Mouse (Mus musculus) erythroid progenitor cell, adult 5-6 weeks (primary cell): ENCODE measurements around the gene Irgq. TPM values are rescaled to one million over a fixed set of nuclear protein-coding genes. Genes with fewer than 3 reads are reported as not detected.

ENCODE experiments used
- ATAC-seq: replicated peaks from 2 replicates; pipeline ENCODE4 v1.8.0; 2016; ENCODE audit warnings: moderate number of reproducible peaks, mild to moderate bottlenecking, moderate TSS enrichment, inconsistent platforms; ENCODE audit not compliant: poor library complexity, low FRiP score, severe bottlenecking
- total RNA-seq, 2 experiments: library from RNA; stranded (forward) in 1 of 2; stranded (reverse) in 1 of 2; fragments of 150-400 nt in 1 of 2; fragments of 186-747, 209-891 nt in 1 of 2; gene quantifications; 2 replicates each; pipeline versions ENCODE4 v1.2.3 to v1.2.4; 2015 to 2017; ENCODE audit warnings: low replicate concordance in 2 of 2

Gene Irgq
- total RNA-seq, 2 experiments from 2014 or later = 1.3 to 2.8 TPM

DNA sequence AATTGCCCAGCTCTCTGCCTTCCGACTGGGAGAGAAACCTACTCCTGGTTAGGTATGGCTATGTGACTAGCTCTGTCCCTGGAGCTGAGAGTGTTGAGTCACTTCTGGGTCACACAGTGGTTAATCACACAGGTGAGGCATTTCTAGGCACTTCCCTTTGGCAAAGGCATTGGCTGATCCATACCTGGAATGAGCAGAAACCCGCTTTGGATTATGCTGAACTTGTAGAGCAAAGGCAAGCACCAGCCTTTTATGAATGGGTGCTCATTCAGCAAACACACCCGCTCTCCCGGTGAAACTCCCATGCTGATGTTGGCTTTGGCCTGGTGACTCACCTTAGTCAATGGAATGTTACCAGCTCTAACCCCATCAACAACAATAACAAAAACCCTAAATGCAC is 9.2 kb downstream of the Irgq start:
- ATAC-seq = no peak

DNA sequence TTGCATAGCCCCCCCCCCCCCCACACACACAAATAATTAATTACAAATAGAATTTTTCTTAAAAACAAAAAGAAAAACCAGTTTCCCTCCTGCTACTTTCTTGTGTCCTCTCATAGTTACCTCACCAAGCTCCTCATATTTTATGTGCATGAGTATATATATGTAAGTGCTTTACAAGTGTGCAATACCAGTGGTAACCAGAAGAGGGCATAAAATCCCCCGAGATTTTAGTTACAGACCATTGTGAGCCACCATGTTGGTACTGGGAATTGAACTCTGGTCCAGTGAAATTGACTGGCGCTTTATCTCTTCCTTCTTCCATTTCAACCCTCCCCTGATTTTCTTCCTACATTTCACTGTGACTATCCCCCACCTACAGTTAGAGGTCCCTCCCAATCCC is 14.0 kb downstream of the Irgq start:
- ATAC-seq = no peak

DNA sequence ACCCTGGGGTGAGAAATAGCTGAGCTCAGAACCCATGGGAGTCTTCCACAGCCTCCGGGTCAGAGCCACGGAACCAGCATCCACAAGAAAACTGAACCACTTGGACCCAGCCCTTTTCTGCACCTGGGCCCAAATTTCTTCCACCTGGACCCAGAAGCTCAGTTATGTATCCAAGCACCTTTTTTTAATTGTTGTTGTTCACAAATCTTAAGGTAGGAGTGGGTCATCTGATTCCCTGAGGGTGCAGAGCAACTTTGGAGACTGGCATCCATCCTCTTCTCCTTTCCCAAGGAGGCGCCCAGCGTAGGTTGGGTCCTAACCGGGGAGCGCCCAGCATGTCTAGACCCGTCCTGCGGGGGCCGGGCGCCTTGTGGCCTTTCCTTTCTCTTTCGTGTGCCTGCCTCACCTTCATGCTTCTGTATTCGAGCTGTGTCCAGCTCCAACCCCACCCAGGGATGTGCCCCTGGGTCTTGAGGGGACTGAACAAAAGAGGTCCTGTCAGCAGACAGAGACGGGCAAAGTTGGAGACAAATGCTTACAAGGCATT is 15.7 kb downstream of the Irgq start, which contains the start of the genes Pinlyp and Xrcc1:
Gene Pinlyp (minus strand): TSS at position 51 of the 547 bp plus-strand sequence.
Gene Xrcc1 (plus strand): TSS at position 222 of the 547 bp plus-strand sequence.
- ATAC-seq = no peak

DNA sequence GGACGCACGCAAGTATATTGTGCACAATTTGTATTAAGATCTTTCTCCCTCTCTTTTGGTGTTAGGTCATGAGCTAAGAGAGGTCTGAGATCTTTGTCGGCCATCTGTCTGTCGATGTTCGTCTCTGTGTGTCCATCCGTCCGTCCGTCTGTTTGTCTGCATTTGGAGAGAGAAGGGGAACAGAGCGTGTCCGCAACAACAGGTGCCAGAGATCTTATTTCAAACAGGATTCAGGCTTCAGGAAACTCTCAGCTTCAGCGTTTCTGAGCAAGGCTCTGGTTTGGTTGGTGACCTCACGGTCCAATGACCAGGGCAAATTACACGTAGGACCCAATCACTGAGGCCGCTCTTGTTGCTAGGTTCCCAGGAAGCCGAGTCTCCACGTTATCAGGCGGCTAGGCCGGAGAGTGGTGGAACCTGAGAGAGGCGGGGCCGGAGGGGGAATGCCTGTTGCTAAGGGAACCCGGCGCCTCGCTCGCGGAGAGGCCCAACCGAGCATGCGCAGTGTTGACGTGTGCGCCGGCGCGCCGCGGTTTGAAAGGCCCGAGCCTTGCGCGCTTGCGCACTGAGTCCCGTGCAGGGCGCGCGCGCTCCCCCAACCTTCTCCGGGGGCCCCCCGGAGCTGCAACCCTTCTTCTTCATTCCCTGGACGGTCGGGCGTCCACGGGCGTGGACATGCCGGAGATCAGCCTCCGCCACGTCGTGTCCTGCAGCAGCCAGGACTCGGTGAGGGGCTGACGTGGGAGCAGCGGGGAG is 16.3 kb downstream of the Irgq start:
- ATAC-seq = peak; percentile 99

DNA sequence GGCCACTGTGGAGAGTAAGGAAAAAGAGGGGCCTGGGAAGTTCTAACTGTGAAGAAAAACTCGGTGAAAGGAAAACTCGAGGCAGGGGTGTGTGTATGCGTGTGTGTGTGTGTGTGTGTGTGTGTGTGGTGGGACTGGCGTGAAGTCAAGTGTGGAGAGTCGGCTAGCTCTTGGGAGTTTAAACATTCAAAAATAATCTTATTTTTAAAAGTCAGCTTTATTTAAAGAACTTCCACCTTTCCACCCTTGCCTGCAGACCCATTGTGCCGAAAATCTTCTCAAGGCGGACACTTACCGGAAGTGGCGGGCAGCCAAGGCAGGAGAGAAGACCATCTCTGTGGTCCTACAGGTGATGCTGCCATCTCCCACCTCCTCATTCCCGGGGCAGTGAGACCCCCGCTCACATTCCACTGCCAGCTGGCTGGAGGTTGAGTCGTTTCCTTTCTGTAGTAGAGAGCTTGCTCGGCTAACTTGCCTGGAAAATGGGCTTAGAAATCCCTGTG is 17.1 kb downstream of the Irgq start:
- no peak for ATAC-seq

DNA sequence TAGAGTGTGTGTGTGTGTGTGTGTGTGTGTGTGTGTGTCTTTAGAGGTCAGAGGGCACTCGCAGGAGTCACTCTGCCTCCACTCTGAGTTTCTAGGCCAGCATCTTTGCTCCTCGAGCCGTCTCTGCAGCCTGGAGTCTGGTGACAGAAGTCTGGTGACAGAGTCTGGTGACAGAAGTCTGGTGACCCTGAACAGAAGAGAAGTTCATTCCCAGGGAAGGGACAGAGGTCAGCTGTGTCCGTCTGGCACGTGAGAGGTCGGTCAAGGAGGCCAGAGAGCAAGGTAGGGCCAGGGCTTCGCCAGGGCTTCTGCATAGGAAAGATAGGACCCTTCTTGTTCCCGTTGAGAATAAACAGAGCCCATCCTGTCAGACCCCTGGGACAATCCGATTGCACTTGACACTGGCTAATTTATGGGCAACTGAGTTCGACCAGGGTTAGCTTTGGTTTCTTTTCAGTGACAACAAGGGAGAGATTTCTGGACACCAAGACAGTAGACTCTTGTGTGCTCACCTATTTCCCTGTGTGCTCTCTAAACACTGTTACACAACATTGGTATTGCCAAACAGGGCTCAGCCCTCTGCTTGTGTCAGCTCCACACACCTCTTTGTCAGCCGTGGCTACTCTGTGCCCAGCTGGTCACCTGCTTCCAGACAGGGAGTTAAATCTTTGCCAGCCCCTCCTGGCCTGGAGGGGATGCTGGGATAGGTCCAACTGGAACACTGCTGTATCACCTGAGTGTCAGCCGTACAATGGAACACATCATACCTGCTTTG is 21.7 kb downstream of the Irgq start:
- no peak for ATAC-seq

DNA sequence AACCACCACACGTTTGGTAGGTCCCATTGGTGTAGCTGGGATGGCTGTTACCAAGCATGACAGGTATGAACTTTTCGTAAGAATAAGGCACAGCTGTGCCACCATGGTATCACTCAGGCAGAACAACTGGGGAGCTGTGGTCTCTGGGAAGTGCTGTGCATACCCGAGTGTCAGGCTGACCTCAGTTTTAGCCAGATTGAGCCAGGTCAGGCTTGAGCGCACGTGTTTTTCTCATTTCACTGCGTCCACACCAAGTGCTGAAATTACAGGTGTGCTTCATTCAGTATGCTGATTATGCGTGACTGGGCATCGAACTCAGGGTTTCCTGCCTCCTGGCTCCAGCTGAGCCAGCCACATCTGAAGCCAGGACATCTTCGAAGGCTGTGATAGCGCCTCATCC is 25.3 kb downstream of the Irgq start:
- no peak for ATAC-seq

DNA sequence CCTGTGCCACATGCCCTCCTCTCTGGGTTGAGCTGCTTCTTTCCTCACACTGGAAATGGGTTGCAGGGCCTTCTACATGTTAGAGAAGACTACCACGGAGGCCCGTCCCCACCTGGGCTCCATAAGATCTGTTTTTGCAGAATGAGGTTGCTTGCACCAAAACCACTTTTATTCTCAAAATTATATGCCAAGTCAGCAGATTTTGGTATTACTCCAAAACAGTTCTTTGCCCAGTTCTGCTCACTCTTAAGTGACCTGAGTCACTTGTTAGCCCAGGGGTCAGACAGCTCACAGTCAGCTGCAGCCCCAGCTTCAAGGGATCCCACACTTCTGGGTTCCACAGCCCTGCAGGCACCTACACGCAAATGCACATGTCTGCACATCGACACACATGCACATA is 31.0 kb downstream of the Irgq start:
- no peak for ATAC-seq

DNA sequence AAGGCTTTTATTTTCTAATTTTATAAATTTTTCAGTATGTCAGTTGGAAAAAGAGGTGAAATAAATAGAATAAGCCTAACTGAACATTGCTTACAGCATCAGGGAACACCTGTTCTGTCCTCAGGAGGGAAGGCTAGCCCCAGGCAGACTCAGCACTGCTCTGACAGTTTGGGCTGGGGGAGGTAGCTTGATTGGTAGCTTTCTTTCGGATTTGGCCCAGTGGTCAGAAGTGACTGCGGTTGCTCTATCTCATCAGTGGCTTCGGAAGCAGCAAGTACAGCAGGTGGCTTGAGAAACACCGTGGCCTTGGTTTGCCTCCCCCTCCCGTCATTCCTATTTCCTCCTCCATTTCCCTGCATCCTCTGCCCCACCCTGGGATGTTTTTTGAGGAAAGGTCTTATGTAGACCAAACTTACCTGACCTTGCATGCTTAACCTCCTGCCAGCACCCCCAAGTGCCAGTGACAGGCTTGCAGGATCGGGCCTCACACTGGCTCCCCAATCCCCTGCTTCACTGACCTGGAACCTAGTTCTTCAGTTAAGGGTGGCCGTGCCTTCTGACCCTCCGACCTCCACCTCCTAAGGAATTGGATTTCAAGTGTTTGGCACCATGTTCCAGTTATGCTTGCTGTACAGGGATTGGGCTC is 32.8 kb downstream of the Irgq start:
- ATAC-seq = no peak

DNA sequence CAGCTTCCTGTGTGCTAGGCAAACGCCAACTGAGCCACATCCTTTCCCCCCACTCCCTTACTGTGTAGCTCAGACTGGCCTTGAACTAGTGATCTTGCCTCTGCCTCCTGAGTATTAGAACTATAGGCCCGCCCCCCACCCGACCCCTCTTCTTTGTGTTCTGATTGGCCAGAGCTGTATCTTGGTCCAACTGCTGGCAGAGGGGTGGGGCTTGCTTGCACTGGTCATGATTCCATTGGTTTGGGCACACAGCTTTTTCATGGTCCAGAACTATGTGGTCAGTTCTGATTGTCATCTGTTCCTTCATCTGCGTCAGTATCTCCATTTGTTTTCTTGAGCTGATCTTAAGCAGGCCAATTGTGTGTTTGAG is 33.3 kb downstream of the Irgq start:
- no peak for ATAC-seq

DNA sequence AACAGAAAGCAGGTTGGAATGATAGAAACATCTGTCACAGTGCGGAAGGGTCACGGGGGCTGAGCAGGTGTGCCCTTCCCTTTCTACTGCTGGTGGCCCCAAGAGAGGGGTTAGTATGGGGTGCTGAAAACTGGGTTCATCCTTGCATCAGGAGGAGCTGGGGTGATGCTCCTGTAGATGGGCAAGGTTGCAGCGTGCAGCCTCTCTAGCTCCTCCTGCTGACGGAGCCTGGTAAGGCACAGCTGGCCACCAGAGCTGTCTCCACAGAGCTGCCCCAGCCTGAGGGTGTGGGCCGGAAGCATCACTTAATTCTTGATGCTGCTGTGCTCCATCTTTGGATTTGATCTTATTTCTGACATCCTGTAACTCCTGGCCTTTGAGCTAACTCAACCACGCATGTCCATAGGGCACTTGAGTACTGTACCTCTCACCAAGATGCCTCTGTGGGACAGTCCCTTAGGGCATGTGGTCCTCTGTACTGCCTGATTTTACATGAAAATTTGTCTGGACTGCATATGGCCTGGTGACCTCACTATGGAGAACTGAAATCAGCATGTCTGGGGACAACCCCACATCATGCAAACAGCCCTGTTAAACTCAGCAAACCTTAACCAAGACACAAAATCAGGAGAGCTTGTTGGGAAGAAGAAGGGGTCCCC is 34.2 kb downstream of the Irgq start:
- ATAC-seq = peak; percentile 82

DNA sequence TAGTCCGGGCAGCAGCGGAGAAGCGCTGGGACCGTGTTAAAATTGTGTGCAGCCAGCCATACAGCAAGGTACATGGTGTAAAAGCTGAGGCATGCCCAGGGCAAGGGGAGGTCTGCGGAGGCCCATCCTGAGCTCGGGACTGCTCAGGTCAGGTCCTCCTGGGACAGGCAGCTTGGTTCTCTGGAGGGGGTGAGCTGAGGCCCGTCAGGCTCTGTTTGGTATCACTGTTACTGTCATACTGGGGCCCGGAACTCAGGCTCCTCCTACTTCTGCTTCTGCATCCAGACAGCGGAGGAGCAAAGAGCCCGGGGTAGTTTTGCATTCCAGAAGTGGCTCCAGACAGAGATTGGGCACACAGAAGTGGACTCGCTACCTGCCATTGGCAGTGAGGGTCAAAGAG is 35.1 kb downstream of the Irgq start:
- ATAC-seq = no peak

DNA sequence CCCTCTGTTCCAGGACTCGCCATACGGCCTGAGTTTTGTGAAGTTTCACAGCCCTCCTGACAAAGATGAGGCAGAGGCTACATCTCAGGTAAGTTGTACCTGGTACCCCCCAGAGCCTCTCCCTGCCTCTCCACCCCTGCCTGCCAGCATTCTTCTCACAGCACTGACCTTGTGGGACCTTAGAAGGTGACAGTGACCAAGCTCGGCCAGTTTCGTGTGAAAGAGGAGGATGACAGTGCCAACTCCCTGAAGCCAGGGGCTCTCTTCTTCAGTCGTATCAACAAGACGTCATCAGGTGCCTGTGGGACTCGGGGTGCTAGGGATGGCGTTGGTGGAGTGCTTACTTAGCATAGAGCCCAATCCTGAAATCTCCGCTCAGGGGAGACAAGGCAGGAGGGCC is 35.7 kb downstream of the Irgq start:
- ATAC-seq = no peak

DNA sequence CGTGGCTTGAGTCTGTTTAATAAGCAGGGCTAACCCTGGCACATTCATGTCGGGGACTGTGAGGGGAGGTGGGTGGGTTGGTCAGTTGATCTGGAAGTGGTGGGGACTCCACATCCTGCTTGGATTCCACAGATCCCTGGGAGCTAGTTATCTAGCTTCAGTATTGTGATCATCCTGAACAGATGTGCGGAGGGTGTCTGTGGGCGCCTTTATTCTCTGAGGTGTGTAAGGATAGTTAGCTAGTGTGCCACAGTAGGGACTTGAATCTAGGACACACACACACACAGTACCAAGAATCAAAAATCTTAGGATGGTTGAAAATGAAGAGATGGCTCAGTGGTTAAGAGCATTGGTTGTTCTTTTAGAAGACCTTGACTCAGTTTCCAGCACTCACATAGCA is 38.0 kb downstream of the Irgq start:
- no peak for ATAC-seq

DNA sequence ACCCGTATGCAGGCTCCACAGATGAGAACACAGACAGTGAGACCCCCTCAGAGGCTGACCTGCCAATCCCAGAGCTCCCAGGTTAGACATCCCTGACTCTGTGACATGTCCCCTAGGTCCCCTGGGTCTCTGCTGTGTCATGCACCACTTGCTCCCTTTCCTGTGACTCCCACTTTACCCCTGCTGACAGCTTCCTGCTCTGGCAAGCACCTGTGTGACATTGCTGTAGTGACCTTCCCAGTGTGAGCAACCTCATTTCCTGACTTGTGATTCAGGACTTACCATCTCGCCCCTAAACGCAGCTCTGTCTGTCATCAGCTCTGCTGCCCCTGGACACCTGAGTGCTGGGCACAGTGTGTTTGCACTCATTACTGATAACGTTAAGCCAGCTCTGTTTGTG is 40.6 kb downstream of the Irgq start:
- no peak for ATAC-seq

DNA sequence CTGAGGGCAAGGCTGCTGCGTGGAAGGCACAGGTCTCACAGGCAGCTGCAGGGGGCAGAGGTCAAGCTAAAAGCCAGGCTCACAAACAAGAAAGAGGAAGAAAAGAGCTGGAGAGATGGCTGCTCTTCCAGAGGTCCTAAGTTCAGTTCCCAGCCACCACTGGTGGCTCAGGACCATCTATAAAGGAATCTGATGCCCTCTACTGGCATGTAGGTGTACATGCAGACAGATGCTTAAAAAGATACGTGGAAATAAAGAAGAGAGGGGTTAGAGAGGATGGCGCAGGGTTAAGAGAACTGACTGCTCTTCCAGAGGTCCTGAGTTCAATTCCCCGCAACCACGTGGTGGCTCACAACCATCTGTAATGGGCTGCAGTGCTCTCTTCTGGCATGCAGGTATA is 42.0 kb downstream of the Irgq start:
- no peak for ATAC-seq

DNA sequence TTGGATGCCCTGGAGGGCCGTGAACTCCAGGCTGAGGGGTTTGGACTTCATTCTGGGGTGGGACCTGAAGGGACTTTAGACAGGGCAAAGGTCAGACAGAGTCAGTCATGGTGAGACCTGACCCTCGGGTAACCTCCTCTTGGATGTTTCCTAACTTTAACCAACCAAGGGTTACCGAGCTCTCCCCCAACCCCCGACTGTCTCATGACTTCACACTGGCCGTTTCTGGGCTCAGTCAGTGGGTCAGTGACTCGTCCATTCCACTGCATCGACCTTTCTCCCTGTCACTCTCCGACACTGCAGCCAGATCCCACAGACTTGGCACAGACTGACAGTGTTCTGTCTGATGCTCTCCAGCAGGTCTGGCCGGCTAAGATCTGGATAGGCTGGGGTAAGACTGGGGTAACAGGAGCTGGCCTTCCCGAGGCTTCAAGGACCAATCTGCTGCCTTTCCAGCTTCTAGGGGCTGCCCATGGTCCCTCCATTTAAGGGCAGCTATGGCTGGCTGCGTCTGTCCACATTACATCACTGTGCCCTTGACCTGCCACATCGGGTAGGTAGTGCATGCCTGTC is 43.8 kb downstream of the Irgq start:
- no peak for ATAC-seq

DNA sequence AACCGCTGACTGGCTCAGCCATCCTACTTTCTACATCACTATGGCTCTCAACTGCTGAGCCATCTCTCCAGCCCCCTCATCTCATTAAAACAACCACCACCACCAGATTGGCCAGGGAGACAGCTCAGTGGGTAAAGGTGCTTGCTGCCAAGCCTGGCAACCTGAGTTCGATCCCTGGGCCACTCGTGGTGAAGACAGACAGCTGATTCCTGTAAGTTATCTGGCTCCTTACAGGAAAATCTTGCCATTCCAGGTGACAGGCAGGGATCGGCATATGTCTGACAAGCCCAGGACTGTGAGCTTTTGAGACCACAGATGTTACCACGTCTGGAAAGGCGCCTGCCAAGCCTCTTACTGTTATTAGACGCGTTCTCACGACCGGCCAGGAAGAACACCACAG is 47.3 kb downstream of the Irgq start:
- no peak for ATAC-seq

DNA sequence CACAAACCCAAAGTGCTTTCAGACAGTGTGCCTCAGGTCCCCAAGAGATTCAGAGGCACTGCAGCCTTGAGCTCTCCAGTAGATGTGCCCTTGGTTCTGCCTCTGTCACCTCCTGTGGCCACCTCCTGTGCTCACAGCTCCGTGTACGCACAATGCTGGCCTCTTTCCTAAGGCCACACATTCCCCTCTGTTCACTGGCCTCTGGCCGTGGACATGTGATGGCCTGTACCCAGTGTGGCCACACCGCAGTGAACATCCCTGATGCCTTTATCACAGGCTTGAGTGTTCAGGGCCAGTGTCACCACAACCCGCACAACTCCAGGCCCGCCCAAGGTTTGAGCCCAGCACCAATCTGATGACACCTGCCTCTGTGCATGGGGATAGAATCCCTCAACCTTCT is 54.4 kb downstream of the Irgq start:
- ATAC-seq = no peak

DNA sequence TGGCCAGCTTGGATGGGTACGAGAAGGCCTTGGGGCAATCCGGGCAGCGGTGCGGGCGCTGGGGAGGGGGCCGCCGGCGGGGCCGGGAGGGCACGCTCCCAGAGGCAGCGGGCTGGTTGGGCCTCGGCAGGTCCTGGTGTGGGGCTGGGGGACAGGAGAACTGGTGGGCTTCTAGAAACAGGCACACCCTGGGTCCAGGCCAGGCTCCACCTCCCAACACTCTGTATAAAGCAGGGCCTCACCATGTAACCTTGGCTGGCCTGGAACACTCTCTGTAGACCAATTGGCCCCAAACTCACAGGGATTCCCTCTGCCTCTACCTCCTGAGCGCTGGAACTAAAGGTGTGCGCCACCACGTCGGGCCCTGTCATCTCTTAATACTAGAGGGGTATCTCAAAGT is 55.5 kb downstream of the Irgq start:
- ATAC-seq = no peak
